Mouse (Mus musculus) embryonic facial prominence, embryonic 11.5 days (tissue): ENCODE results near the gene Pcdh19. TPM values are rescaled to one million over a fixed set of nuclear protein-coding genes. Genes with fewer than 3 reads are reported as not detected.

Experiments used
- ATAC-seq: fragments of 200-750 bp; cut with Nextera tagmentation; replicated peaks from 2 replicates; pipeline ENCODE4 v1.8.0; 2017; ENCODE audit warnings: low read depth; ENCODE audit not compliant: insufficient number of reproducible peaks, low FRiP score, low TSS enrichment
- DNase-seq: peaks from one replicate; pipeline ENCODE4 v3.0.0-alpha.2; 2015; ENCODE audit warnings: low spot score
- H3K27ac ChIP-seq: fragments of 300-500 bp; sonication (generic); replicated peaks from 2 replicates; pipeline ENCODE4 v1.5.1; 2014; ENCODE audit warnings: mild to moderate bottlenecking, low read depth, low read length, control low read depth
- H3K27me3 ChIP-seq: fragments of 300-500 bp; sonication (generic); 2 replicates; pipeline ENCODE4 v1.6.1; 2014; ENCODE audit warnings: mild to moderate bottlenecking, low read length, moderate library complexity, mixed read lengths; ENCODE audit not compliant: control insufficient read depth, insufficient read depth
- H3K36me3 ChIP-seq: fragments of 300-500 bp; sonication (generic); replicated peaks from 2 replicates; pipeline ENCODE4 v1.6.1; 2014; ENCODE audit warnings: low read depth, mild to moderate bottlenecking, low read length, moderate library complexity, mixed read lengths; ENCODE audit not compliant: control insufficient read depth, insufficient read depth
- H3K4me1 ChIP-seq: fragments of 300-500 bp; sonication (generic); 2 replicates; pipeline ENCODE4 v1.6.1; 2014; ENCODE audit warnings: low read length, mixed read lengths; ENCODE audit not compliant: control insufficient read depth, insufficient read depth
- H3K4me2 ChIP-seq: fragments of 300-500 bp; sonication (generic); 2 replicates; pipeline ENCODE4 v1.6.1; 2014; ENCODE audit warnings: low read depth, mild to moderate bottlenecking, control low read depth, low read length, moderate library complexity
- H3K4me3 ChIP-seq: fragments of 300-500 bp; sonication (generic); 2 replicates; pipeline ENCODE4 v1.5.1; 2014; ENCODE audit warnings: low read depth, low read length, control low read depth
- H3K9ac ChIP-seq: fragments of 300-500 bp; sonication (generic); replicated peaks from 2 replicates; pipeline ENCODE4 v1.6.1; 2014; ENCODE audit warnings: mild to moderate bottlenecking, control low read depth, low read length
- H3K9me3 ChIP-seq: fragments of 300-500 bp; sonication (generic); replicated peaks from 2 replicates; pipeline ENCODE4 v1.6.1; 2016; ENCODE audit warnings: mild to moderate bottlenecking, low read length, inconsistent platforms, mixed read lengths; ENCODE audit not compliant: control insufficient read depth
- WGBS: fragments of 180-500 bp; shearing (Covaris S2); extraction: QIAGEN DNeasy Blood & Tissue Kit; methylation state at CpG from one replicate; pipeline ENCODE4 v1.1.7; 2014; 5-methylcytosine and 5-hydroxymethylcytosine counted together
- polyA plus RNA-seq: library from polyadenylated mRNA; unstranded; fragments of >200 nt; fragmentation: Nextera tagmentation; extraction: Ambion mirVana; gene quantifications from 2 replicates; pipeline ENCODE4 v1.2.1, GENCODE M21; 2014

The Pcdh19 gene
- polyA plus RNA-seq, 1 experiment from 2014 or later: 4.7 TPM

DNA sequence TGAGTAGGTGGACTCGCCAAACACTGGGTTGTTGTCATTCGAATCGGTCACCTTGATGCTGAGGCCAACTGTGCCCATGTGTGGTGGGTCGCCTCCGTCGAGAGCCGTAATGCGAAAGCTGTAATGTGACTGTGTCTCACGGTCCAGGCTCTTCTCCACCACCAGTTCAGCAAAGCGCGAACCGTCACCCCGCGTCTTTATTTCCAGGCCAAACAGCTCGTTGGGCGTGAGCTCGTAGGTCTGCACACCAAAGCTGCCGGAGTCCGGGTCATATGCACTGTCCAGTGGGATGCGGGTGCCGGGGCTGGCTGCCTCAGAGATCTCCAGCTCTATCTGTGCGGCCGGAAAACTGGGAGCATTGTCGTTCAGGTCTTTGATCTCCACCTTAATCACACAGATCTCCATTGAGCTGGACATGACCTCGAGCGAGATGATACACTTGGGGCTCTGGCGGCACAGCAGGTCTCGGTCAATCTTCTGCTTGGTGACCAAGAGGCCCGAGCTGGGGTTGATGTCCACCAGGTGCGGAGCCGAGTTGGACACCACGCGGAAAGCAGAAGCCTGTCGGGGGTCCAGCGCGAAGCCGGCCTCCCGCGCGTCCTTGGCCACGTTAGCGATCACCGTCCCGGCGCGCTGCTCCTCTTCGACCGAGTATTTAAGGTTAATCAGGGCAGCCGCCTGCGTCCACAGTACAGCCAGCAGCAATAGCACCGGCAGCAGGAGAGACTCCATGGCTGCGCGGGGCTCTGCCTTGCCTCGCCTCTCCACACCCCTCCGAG is 2.1 kb downstream of the Pcdh19 start:
- no peaks in the 10 kb centered on the region for H3K9me3 ChIP-seq
- peak overlapping the region; percentile 54 for H3K4me3 ChIP-seq
- H3K27ac ChIP-seq: no peak overlapping the region
- H3K36me3 ChIP-seq: no peaks in the 10 kb centered on the region
- H3K4me2 ChIP-seq: peak overlapping the region; percentile 77
- no peaks in the 10 kb centered on the region for H3K4me1 ChIP-seq
- DNase-seq: peak; percentile 11
- 18% methylated on average over 49 of the region's 55 CpGs for WGBS
- ATAC-seq: no peak
- H3K27me3 ChIP-seq: peaks cover 5% of the 10 kb centered on the region; the same call in 1 of the 2 replicates
- H3K9ac ChIP-seq: peak overlapping the region; percentile 41

DNA sequence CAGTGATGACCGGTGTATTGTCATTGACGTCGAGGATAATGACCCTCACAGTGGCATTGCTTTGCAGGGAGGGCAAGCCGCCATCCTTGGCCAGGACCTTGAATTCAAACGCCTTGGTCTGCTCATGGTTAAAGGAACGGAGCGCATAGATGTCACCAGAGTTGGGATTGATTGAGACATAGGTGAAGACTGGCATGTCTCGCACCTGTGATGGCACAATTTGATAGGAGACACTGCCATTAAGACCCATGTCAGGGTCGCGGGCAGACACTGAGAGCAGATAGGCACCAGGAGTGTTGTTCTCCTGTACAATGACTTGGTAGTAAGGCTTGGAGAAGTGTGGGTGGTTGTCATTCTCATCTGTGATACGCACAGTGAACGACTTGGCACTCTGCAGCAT is 3.2 kb downstream of the Pcdh19 start:
- no peaks in the 10 kb centered on the region for H3K9me3 ChIP-seq
- peaks cover 5% of the 10 kb centered on the region; the same call in 1 of the 2 replicates for H3K27me3 ChIP-seq
- no peak overlapping the region for H3K9ac ChIP-seq
- no peak overlapping the region for H3K27ac ChIP-seq
- no peaks in the 10 kb centered on the region for H3K36me3 ChIP-seq
- H3K4me3 ChIP-seq: peak overlapping the region; percentile 6; the same call in 1 of the 2 replicates
- peak overlapping the region; percentile 77; the same call in 1 of the 2 replicates for H3K4me2 ChIP-seq
- no peaks in the 10 kb centered on the region for H3K4me1 ChIP-seq
- DNase-seq (no peak), ATAC-seq (no peak)
- WGBS: 31% methylated on average over 12 of the region's 12 CpGs

DNA sequence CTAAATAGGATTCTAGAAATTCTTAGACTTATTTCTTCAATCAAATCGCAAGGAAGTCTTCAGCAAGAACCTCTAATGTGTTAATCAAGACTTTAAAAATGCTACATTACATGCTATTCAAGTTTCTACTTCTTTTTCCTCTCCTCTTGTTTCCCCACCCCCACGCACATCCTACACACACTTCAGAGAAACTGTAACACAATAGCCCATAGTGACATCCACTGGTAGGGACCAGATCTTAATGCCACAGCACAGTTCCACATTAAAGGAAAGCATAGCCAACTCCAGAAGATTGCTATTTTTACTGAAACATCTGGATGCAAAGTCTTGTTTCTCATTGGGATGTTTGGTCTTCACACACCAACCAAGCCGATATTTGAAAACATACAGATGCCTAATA is 4.8 kb downstream of the Pcdh19 start:
- Histone ChIP-seq H3K4me1 (no peaks in the 10 kb centered on the region), H3K9me3 (no peaks in the 10 kb centered on the region), H3K36me3 (no peaks in the 10 kb centered on the region), H3K9ac (no peak overlapping the region), H3K27me3 (peaks cover 5% of the 10 kb centered on the region; the same call in 1 of the 2 replicates), H3K4me3 (no peak overlapping the region), H3K4me2 (no peak overlapping the region), H3K27ac (no peak overlapping the region)
- 23% methylated on average over 3 of the region's 3 CpGs for WGBS
- DNase-seq: no peak
- no peak for ATAC-seq

DNA sequence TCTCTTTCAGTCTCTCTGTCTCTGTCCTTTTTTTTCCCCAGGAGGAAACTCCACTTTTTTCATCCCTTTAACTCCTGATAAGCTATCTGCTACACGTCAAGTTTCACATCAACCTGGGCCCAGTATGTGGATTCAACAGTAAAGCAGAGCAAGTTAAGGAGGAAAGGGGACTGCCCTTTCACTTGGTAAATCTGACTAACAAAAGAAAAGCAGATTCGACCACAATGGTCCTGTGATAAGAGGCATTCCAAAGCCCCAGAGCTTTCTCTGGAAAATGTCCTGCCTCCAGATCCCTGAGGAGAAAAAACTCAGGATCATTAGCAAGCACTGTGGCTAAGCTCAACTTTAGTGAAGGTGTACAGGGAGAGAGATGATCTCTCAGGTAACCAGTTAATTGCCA is 13.7 kb downstream of the Pcdh19 start:
- no peaks in the 10 kb centered on the region for H3K27me3 ChIP-seq
- no peaks in the 10 kb centered on the region for H3K9me3 ChIP-seq
- H3K9ac ChIP-seq: no peak overlapping the region
- 19% methylated on average over 2 of the region's 2 CpGs for WGBS
- H3K4me1 ChIP-seq: no peaks in the 10 kb centered on the region
- no peak overlapping the region for H3K27ac ChIP-seq
- no peaks in the 10 kb centered on the region for H3K36me3 ChIP-seq
- H3K4me3 ChIP-seq: no peak overlapping the region
- no peak for DNase-seq
- ATAC-seq: no peak
- H3K4me2 ChIP-seq: no peak overlapping the region

DNA sequence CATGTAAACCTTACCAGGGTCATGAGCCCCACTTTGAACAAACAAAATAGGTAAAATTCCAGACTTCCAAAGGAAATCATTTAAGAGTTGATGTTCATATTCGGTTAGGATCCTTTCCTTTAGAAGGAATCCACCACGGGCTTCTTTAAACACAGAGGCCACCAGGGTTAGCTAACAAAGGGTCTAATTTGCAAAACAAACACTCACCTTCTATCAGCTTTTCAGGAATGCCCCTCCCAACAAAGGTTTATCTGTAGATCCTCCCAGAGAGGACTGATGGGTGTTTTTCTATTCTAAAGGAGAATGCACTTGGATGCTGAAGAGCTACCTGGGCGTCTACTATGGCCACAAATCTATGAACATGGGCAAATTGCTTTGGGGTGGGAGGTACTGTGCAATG is 15.0 kb downstream of the Pcdh19 start:
- no peaks in the 10 kb centered on the region for H3K4me1 ChIP-seq
- no peak overlapping the region for H3K4me3 ChIP-seq
- no peak overlapping the region for H3K27ac ChIP-seq
- H3K36me3 ChIP-seq: no peaks in the 10 kb centered on the region
- ATAC-seq (no peak), DNase-seq (no peak)
- WGBS: 23% methylated on average over 3 of the region's 3 CpGs
- H3K9me3 ChIP-seq: no peaks in the 10 kb centered on the region
- H3K4me2 ChIP-seq: no peak overlapping the region
- H3K9ac ChIP-seq: no peak overlapping the region
- no peaks in the 10 kb centered on the region for H3K27me3 ChIP-seq

DNA sequence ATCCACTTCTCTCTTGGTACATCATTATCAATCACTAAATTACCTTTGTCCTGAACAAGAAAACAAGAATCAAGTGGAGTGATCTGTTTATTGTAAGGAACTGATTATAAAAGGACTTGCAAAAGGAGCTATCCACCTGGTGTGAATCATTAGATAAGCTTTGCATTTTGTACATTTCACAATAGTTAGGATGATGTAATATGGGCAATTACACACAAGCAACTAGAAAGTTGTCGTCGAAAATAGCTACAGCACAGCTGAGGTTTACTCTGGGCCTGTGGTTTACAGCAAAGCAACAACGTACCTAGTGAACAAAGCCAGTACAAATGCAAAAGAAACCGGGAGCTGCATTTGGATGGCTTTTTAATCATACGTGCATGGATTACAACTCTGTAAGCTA is 28.7 kb downstream of the Pcdh19 start:
- no peaks in the 10 kb centered on the region for H3K36me3 ChIP-seq
- H3K4me1 ChIP-seq: no peaks in the 10 kb centered on the region
- H3K9me3 ChIP-seq: no peaks in the 10 kb centered on the region
- no peak overlapping the region for H3K4me2 ChIP-seq
- H3K27ac ChIP-seq: no peak overlapping the region
- DNase-seq (no peak), ATAC-seq (no peak)
- 69% methylated on average over 5 of the region's 5 CpGs for WGBS
- H3K4me3 ChIP-seq: no peak overlapping the region
- H3K27me3 ChIP-seq: no peaks in the 10 kb centered on the region
- no peak overlapping the region for H3K9ac ChIP-seq

DNA sequence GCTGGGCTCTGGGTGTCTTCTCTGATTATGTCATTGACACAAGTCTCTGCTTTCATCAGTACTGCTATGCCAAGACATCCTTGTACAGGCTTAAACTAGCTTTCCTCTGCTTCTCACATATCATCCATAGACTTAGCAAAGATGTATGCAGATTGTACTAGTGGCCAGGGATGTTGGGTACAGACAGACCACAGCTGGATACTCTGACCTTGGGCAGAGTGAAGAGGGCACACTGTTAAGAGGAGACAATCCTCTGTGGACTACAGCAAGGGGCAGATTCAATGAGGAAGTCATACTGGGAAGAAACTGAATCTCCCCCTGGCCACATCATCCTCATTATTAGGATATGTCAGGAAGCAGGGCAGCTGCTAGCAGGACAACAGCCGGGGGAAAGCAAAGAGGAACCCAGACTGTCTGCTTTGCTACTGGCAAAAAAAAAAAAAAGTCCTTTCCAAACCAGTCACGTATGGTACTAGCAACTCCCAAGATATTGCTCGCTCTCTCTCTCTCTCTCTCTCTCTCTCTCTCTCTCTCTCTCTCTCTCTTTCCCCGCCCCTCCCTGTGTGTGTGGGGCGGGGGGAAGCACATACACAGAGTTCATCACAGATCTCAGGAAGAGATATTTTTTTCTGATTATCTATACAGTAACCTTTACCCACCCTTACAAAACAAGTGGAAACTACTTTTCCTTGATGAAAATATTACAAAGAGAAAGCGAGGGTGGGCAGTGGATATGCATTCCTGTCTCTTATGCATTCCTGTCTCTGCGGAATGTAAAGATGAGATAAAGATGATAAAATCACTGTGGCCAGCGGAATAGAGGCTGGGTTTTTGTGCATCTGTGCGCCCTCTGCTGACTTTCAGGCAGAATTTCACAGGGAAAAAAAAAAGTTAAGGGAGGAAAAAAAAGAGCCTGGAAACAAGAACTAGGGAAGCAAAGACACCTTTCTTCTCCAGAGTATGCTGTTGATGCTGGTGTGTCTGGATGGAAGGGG is 31.2 kb downstream of the Pcdh19 start:
- H3K9ac ChIP-seq: no peak overlapping the region
- peak; percentile 49 for DNase-seq
- H3K4me3 ChIP-seq: no peak overlapping the region
- H3K27ac ChIP-seq: no peak overlapping the region
- H3K27me3 ChIP-seq: no peaks in the 10 kb centered on the region
- no peaks in the 10 kb centered on the region for H3K36me3 ChIP-seq
- no peaks in the 10 kb centered on the region for H3K4me1 ChIP-seq
- H3K9me3 ChIP-seq: no peaks in the 10 kb centered on the region
- 0 out of 2 replicates have a peak overlapping the region, but pooled peaks have one; percentile 7 for H3K4me2 ChIP-seq
- no peak for ATAC-seq
- WGBS: 16% methylated on average over 8 of the region's 9 CpGs
